Mouse (Mus musculus) liver, embryonic 18 days (tissue): Measurements from ENCODE around the gene Scgb2b2. TPM values are rescaled to one million over a fixed set of nuclear protein-coding genes. Genes with fewer than 3 reads are reported as not detected.

ENCODE experiments used
- polyA plus RNA-seq: library from polyadenylated mRNA; depleted of rRNA; stranded (reverse); fragments of >200 nt; gene quantifications from 2 replicates; pipeline ENCODE4 v1.2.3, GENCODE M21; 2012; rRNA removed

Gene Scgb2b2
- polyA plus RNA-seq, result not detected in 2 replicates

GRCm38 (mm10) chr7:31290208-31290607 is at the start of gene Scgb2b2:
Gene Scgb2b2 (plus strand): TSS chr7:31290508.

DNA sequence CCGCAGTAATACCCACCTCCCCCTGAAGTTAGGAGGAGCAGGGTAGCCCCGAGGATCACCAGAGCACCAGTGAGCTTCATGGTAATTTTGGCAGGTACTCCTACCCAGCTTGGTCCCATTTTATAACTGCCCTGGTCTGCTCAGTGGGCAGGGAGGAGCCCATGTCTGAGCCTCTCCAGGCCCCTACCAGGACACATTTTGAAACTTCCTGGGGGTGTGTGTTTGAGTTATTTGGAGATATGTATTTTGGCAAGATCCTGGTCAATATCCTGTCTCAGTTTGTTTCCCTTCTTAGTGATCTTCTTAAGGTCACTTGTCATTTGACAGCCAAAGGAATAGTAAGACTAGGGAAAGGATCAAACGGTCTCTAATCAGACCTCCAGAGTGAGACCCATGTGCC is 1.4 kb downstream of the Scgb2b2 start, which contains the start of gene Scgb1b2:
Gene Scgb1b2 (minus strand): TSS at position 101 of the 400 bp plus-strand sequence.

Other genes with a start within 250 kb of the Scgb2b2 start
- gene Fxyd5, start 248.0 kb upstream of the Scgb2b2 start, polyA plus RNA-seq, result 21.8 and 22.9 TPM in 2 replicates
- 0.53 and 0.70 TPM in 2 replicates for gene Fxyd7, start 239.0 kb upstream of the Scgb2b2 start, polyA plus RNA-seq
- 186 and 200 TPM in 2 replicates for gene Fxyd1, start 233.3 kb upstream of the Scgb2b2 start, polyA plus RNA-seq
- gene Lgi4, start 231.2 kb upstream of the Scgb2b2 start, polyA plus RNA-seq, result 0.21 and 0.23 TPM in 2 replicates
- 0.85 and 1.2 TPM in 2 replicates for gene Fxyd3, start 213.8 kb upstream of the Scgb2b2 start, polyA plus RNA-seq
- 217 and 233 TPM in 2 replicates for gene Hpn, start 175.2 kb upstream of the Scgb2b2 start, polyA plus RNA-seq
- 2.8 and 3.3 TPM in 2 replicates for gene Scn1b, start 163.5 kb upstream of the Scgb2b2 start, polyA plus RNA-seq
- gene Gramd1a, start 134.6 kb upstream of the Scgb2b2 start, polyA plus RNA-seq, result 30.3 and 39.3 TPM in 2 replicates
- gene Scgb1b2, start 1.3 kb downstream of the Scgb2b2 start, polyA plus RNA-seq, result not detected in 2 replicates
- not detected in 2 replicates for gene Scgb2b3, start 71.6 kb downstream of the Scgb2b2 start, polyA plus RNA-seq
- gene Scgb1b3, start 85.1 kb downstream of the Scgb2b2 start, polyA plus RNA-seq, result not detected in 2 replicates